Mouse (Mus musculus): ENCODE measurements around the gene Cdc42ep4. TPM values are rescaled to one million over a fixed set of nuclear protein-coding genes. Genes with fewer than 3 reads are reported as not detected.
A peak's percentile ranks its signal among the peaks of the same experiment; 100 is the strongest.

The Cdc42ep4 gene
- polyA plus RNA-seq, 1 experiment from 2014 or later: 48.5 TPM

GRCm38 (mm10) chr11:113785406-113786171, 33.9 kb upstream of the Cdc42ep4 start:
- Histone ChIP-seq H3K27me3 (ENCODE audit: insufficient read depth, low read length) (no peaks in the 10 kb centered on the region), H3K4me3 (replicated peaks; ENCODE audit: low read depth, low read length) (peak overlapping the region; percentile 21; the same call in 1 of the 2 replicates), H3K27ac (peak overlapping the region; percentile 94), H3K9me3 (replicated peaks; ENCODE audit: low read length) (no peaks in the 10 kb centered on the region), H3K9ac (ENCODE audit: low read depth, low read length) (peak overlapping the region; percentile 40; the same call in 1 of the 2 replicates), H3K4me1 (replicated peaks; ENCODE audit: insufficient read depth, low read length) (peaks cover 23% of the 10 kb centered on the region; the same call in 1 of the 2 replicates), H3K4me2 (ENCODE audit: low read length) (peak overlapping the region; percentile 55), H3K36me3 (ENCODE audit: insufficient read depth, low read length) (no peaks in the 10 kb centered on the region)
- ATAC-seq (replicated peaks; ENCODE audit: low FRiP score, low read depth): peak; percentile 87
- 4% methylated on average over 19 of the region's 19 CpGs for WGBS
- DNase-seq (ENCODE audit: low spot score): peak; percentile 94
- TF ChIP-seq CTCF (IDR thresholded peaks at IDR 0.05; ENCODE audit: low read depth): no peak

GRCm38 (mm10) chr11:113784656-113785396, 33.1 kb upstream of the Cdc42ep4 start:
- Histone ChIP-seq H3K27me3 (ENCODE audit: insufficient read depth, low read length) (no peaks in the 10 kb centered on the region), H3K27ac (peak overlapping the region; percentile 94), H3K4me2 (ENCODE audit: low read length) (no peak overlapping the region; the same call in 1 of the 2 replicates), H3K9ac (ENCODE audit: low read depth, low read length) (no peak overlapping the region), H3K4me3 (replicated peaks; ENCODE audit: low read depth, low read length) (no peak overlapping the region), H3K4me1 (replicated peaks; ENCODE audit: insufficient read depth, low read length) (peaks cover 29% of the 10 kb centered on the region; the same call in 1 of the 2 replicates), H3K9me3 (replicated peaks; ENCODE audit: low read length) (no peaks in the 10 kb centered on the region), H3K36me3 (ENCODE audit: insufficient read depth, low read length) (no peaks in the 10 kb centered on the region)
- no peak for DNase-seq (ENCODE audit: low spot score)
- TF ChIP-seq CTCF (IDR thresholded peaks at IDR 0.05; ENCODE audit: low read depth): no peak
- 48% methylated on average over 2 of the region's 2 CpGs for WGBS
- ATAC-seq (replicated peaks; ENCODE audit: low FRiP score, low read depth): 0 out of 2 replicates have a peak, but pooled peaks have one; percentile 2

DNA sequence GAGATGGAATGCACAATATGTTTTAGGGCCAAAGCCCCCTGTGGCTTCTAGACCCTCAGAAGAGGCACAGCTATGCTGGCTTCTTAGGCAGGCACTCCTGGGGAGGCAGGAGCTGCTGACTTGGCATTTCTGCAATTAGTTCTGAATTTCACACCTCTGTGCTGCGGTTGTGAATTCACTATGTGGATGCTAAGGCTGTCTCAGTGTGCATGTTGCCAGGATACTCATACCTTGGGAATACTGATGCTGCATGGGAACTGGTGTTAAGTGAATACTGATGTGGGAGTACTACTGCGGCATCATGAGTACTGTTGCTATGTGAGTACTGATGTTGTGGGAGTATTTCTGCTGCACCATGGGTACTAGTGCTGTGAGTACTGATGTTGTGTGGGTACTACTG, 30.8 kb upstream of the Cdc42ep4 start:
- ATAC-seq (replicated peaks; ENCODE audit: low FRiP score, low read depth) (no peak), DNase-seq (ENCODE audit: low spot score) (no peak)
- peaks cover 38% of the 10 kb centered on the region for H3K4me1 ChIP-seq (replicated peaks; ENCODE audit: insufficient read depth, low read length)
- no peak overlapping the region for H3K9ac ChIP-seq (ENCODE audit: low read depth, low read length)
- no peaks in the 10 kb centered on the region for H3K27me3 ChIP-seq (ENCODE audit: insufficient read depth, low read length)
- no peaks in the 10 kb centered on the region for H3K9me3 ChIP-seq (replicated peaks; ENCODE audit: low read length)
- no peak overlapping the region for H3K27ac ChIP-seq
- TF ChIP-seq CTCF (IDR thresholded peaks at IDR 0.05; ENCODE audit: low read depth): no peak
- 89% methylated on average over 2 of the region's 2 CpGs for WGBS
- no peak overlapping the region for H3K4me2 ChIP-seq (ENCODE audit: low read length)
- no peak overlapping the region for H3K4me3 ChIP-seq (replicated peaks; ENCODE audit: low read depth, low read length)
- no peaks in the 10 kb centered on the region for H3K36me3 ChIP-seq (ENCODE audit: insufficient read depth, low read length)

- Histone ChIP-seq H3K9me3 (replicated peaks; ENCODE audit: low read length) (no peaks in the 10 kb centered on the region), H3K9ac (ENCODE audit: low read depth, low read length) (no peak overlapping the region), H3K4me1 (replicated peaks; ENCODE audit: insufficient read depth, low read length) (peaks cover 38% of the 10 kb centered on the region), H3K27me3 (ENCODE audit: insufficient read depth, low read length) (no peaks in the 10 kb centered on the region), H3K27ac (no peak overlapping the region), H3K4me3 (replicated peaks; ENCODE audit: low read depth, low read length) (no peak overlapping the region), H3K4me2 (ENCODE audit: low read length) (no peak overlapping the region), H3K36me3 (ENCODE audit: insufficient read depth, low read length) (no peaks in the 10 kb centered on the region)
- ATAC-seq (replicated peaks; ENCODE audit: low FRiP score, low read depth) (no peak), DNase-seq (ENCODE audit: low spot score) (no peak)
- WGBS: 49% methylated on average over 2 of the region's 2 CpGs
- no peak for TF ChIP-seq CTCF (IDR thresholded peaks at IDR 0.05; ENCODE audit: low read depth)
Observed at GRCm38 (mm10) chr11:113782006-113782405, 30.3 kb upstream of the Cdc42ep4 start.

DNA sequence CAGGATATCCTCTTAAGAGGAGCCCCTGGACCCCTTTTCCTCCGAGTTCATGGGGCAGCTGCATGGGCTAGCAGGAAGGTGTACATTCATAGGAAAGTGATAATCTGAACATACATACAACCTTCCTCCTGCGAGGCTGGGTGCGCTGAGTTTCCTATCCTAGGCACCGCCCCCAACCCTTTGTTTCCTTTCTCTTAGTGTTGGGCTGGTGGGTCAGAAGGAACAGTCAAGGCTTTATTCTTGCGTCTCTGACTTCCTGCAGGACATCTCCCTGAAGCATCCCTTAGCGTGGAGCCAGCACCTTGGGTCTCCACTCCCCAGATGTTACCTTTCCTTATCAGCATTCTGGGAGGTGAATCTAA, 28.0 kb upstream of the Cdc42ep4 start:
- no peaks in the 10 kb centered on the region for H3K27me3 ChIP-seq (ENCODE audit: insufficient read depth, low read length)
- TF ChIP-seq CTCF (IDR thresholded peaks at IDR 0.05; ENCODE audit: low read depth): no peak
- ATAC-seq (replicated peaks; ENCODE audit: low FRiP score, low read depth) (no peak), DNase-seq (ENCODE audit: low spot score) (no peak)
- H3K4me1 ChIP-seq (replicated peaks; ENCODE audit: insufficient read depth, low read length): peaks cover 19% of the 10 kb centered on the region
- 35% methylated on average over 6 of the region's 6 CpGs for WGBS
- 0 out of 2 replicates have a peak overlapping the region, but pooled peaks have one; percentile 13 for H3K4me2 ChIP-seq (ENCODE audit: low read length)
- no peaks in the 10 kb centered on the region for H3K36me3 ChIP-seq (ENCODE audit: insufficient read depth, low read length)
- peak overlapping the region; percentile 79; the same call in 1 of the 2 replicates for H3K27ac ChIP-seq
- H3K9me3 ChIP-seq (replicated peaks; ENCODE audit: low read length): no peaks in the 10 kb centered on the region
- H3K4me3 ChIP-seq (replicated peaks; ENCODE audit: low read depth, low read length): no peak overlapping the region
- no peak overlapping the region for H3K9ac ChIP-seq (ENCODE audit: low read depth, low read length)

Data from kidney, postnatal 0 days (tissue).